ENCODE assay signal across 17 mouse cellular contexts in the genomic region with DNA sequence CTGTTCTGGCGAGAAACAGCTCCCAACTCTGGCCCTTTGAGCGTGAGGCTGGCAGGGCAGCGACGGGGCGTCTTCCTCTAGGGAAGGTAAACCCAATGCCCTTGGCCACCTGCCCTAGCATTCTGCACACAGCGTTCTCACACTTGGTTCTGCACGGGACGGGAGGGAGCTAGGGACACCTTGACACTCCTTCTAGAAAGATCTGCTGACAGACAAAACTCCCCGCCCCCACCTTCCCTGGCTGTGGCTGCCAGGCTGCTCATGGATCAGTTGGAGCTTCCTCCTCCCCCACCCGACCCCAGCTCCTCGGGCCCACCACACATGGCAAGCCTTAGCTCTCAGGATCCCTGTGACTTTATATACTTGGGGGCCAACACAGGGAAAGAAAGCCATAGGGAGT.
DNase-seq lines count a peak whose midpoint lies in the region; ATAC-seq lines count a peak whose summit lies in the region.
"Had no signal": no experiment of that assay in that cellular context is flagged by ENCODE, and none has a peak within 500 bp of the region (broad histone marks: within the 10 kb centered on the region; RNA-seq: fewer than 3 reads in every experiment).

No protein-coding gene starts in this region.

- H3K36me3 ChIP-seq in forebrain, embryonic 11.5 days (ENCODE audit: control insufficient read depth, insufficient read depth, low read length): no peaks in the 10 kb centered on the region
- H3K36me3 ChIP-seq: forebrain, embryonic 10.5 days; G1E; intestine, embryonic 15.5 days had no signal

- H3K4me2 ChIP-seq in forebrain, embryonic 11.5 days (ENCODE audit: low read depth, low read length, severe bottlenecking): no peak overlapping the region
- H3K4me2 ChIP-seq: heart, embryonic 11.5 days; intestine, embryonic 15.5 days had no signal

- no peaks in the 10 kb centered on the region for H3K4me1 ChIP-seq in forebrain, embryonic 11.5 days (replicated peaks; ENCODE audit: control insufficient read depth, insufficient read depth, low read length)
- H3K4me1 ChIP-seq: intestine, embryonic 15.5 days had no signal

- DNase-seq in kidney, adult 11 months: peak; percentile 63
- no peak for DNase-seq in kidney, postnatal 4 days
- peak; percentile 20 for DNase-seq in brain, adult 2 months (ENCODE audit: low read depth, low spot score)
- DNase-seq in cerebellum, adult 11 months: peak; percentile 22
- DNase-seq in cerebellum, postnatal 25 days: peak; percentile 43 to 55
- no peak for DNase-seq in thymus, postnatal 0 days (ENCODE audit: low spot score)
- no peak for DNase-seq in forebrain, embryonic 11.5 days (ENCODE audit: low spot score)
- no peak for DNase-seq in gastrocnemius, postnatal 10 days
- DNase-seq: heart, postnatal 36 days; liver; lung, adult 2 months; thymus, adult 2 months had no signal

- no peaks in the 10 kb centered on the region for H3K9me3 ChIP-seq in forebrain, embryonic 11.5 days (ENCODE audit: control insufficient read depth, low read length)
- H3K9me3 ChIP-seq: forebrain, embryonic 10.5 days; G1E; intestine, embryonic 15.5 days had no signal

- no peaks in the 10 kb centered on the region for H3K27me3 ChIP-seq in forebrain, embryonic 11.5 days (ENCODE audit: control insufficient read depth, insufficient read depth, low read length)
- H3K27me3 ChIP-seq: intestine, embryonic 15.5 days had no signal

- H3K27ac ChIP-seq in forebrain, embryonic 11.5 days (ENCODE audit: low read depth, low read length): no peak overlapping the region
- H3K27ac ChIP-seq: forebrain, embryonic 10.5 days; intestine, embryonic 15.5 days; macrophage had no signal

- 79% methylated on average over 11 of the region's 11 CpGs for WGBS in forebrain, embryonic 11.5 days

- H3K4me3 ChIP-seq in forebrain, embryonic 11.5 days (ENCODE audit: low read depth, low read length): no peak overlapping the region
- H3K4me3 ChIP-seq: forebrain, embryonic 10.5 days; intestine, embryonic 15.5 days had no signal

- ATAC-seq in forebrain, embryonic 11.5 days (replicated peaks; ENCODE audit: low FRiP score): no peak
- ATAC-seq: intestine, embryonic 15.5 days had no signal

- no peak overlapping the region for H3K9ac ChIP-seq in forebrain, embryonic 11.5 days (ENCODE audit: low read length)
- H3K9ac ChIP-seq: intestine, embryonic 15.5 days had no signal

Comparison
In these comparisons a context has a peak if more than half of its experiments do, and no peak if none do; other contexts are left out.
1. DNase-seq: peak in kidney, adult 11 months (single experiment), brain, adult 2 months (single experiment), cerebellum, adult 11 months (single experiment) and cerebellum, postnatal 25 days (2 of 2); none in kidney, postnatal 4 days (0 of 2), thymus, postnatal 0 days (single experiment), forebrain, embryonic 11.5 days (single experiment) and gastrocnemius, postnatal 10 days (single experiment).